Mouse (Mus musculus) A20 (cell line): ENCODE measurements around the gene Pacsin2.
A peak's percentile ranks its signal among the peaks of the same experiment; 100 is the strongest.
"Not testable (repeated sequence)": the region's sequence is repeated elsewhere in the genome, so short reads cannot be mapped to it uniquely, and the experiment has no call there.

Experiments used
- DNase-seq: peaks from one replicate; pipeline ENCODE4 v3.0.0-alpha.2; 2011; ENCODE audit warnings: low read depth, low spot score

The Pacsin2 gene

GRCm38 (mm10) chr15:83375136-83375535 lies 89.3 kb downstream of the Pacsin2 start:
- peak; percentile 58 for DNase-seq

- no peak for DNase-seq
These were observed 90.3 kb downstream of the Pacsin2 start for GRCm38 (mm10) chr15:83374076-83374475.

DNA sequence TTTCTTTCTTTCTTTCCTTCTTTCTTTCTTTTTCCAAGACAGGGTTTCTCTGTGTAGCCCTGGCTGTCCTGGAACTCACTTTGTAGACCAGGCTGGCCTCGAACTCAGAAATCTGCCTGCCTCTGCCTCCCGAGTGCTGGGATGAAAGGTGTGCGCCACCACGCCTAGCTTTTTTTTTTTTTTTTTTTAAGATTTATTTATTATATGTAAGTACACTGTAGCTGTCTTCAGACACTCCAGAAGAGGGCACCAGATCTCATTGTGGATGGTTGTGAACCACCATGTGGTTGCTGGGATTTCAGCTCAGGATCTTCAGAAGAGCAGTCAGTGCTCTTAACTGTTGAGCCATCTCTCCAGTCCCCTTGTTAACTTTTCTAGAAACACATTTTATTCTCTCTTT lies 95.7 kb downstream of the Pacsin2 start:
- not testable (repeated sequence) for DNase-seq

DNA sequence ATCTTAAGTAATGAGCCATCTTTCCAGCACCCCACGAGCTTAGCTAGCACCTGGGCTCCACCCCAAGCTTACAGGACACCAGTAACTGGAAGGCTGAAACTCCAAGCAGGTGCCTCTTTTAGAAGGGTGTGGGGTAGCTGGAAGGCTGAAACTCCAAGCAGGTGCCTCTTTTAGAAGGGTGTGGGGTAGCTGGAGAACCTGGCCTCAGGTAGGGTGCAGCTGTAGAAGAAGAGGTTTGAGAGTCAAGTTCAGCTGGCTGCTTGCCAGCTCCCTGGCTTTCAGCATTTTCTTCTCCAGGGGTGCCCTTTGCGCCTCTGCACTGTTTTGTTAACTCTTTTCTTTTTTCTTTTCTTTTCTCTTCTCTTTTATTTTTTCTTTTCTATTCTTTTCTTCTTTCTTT lies 96.1 kb downstream of the Pacsin2 start:
- peak; percentile 18 for DNase-seq

GRCm38 (mm10) chr15:83366933-83367552 lies 97.4 kb downstream of the Pacsin2 start:
- peak; percentile 91 for DNase-seq

DNA sequence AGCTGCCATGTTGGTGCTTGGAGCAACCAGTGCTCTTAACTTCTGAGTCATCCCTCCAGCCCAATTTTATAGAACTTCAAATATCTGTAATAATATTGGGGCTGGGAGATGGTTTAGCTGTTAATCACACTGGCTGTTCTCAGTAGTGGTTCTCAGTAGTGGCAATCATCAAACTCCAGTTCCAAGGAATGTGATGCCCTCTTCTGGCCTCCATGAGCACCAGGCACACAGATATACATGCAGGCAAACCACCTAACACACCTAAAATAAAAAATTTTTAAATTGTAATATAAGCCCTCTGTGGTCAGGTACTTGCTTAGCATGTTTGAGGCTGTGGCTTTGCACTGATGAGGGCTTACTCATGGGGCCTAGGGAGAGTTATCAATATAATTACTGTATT lies 98.7 kb downstream of the Pacsin2 start:
- DNase-seq, result no peak

GRCm38 (mm10) chr15:83364194-83364593 lies 100.2 kb downstream of the Pacsin2 start:
- no peak for DNase-seq

- DNase-seq, result not testable (repeated sequence)
These were observed 101.6 kb downstream of the Pacsin2 start for GRCm38 (mm10) chr15:83362813-83363212.

GRCm38 (mm10) chr15:83360899-83361298 lies 103.5 kb downstream of the Pacsin2 start:
- not testable (repeated sequence) for DNase-seq

DNA sequence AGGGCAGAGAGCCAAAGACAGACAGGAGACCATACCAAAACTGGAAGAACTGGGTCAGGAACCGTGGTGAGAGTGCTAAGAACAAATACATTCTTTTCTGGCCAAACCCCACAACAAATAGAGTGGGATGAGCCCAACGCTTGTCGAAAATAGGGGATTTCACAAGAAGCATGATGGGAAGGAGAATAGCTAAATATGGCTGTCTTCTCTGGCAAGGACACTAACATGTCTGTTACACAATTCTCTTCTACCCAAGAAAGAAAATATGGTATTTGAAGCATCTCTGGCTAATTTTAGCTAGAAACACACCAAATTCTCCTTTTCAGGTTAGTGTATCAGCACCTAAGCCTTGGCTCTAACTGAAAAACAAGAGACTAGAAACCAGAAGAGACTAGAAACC lies 104.3 kb downstream of the Pacsin2 start:
- no peak for DNase-seq

GRCm38 (mm10) chr15:83358476-83358875 lies 105.9 kb downstream of the Pacsin2 start:
- DNase-seq, result no peak

- no peak for DNase-seq
These were observed 112.9 kb downstream of the Pacsin2 start for GRCm38 (mm10) chr15:83351546-83351945.

DNA sequence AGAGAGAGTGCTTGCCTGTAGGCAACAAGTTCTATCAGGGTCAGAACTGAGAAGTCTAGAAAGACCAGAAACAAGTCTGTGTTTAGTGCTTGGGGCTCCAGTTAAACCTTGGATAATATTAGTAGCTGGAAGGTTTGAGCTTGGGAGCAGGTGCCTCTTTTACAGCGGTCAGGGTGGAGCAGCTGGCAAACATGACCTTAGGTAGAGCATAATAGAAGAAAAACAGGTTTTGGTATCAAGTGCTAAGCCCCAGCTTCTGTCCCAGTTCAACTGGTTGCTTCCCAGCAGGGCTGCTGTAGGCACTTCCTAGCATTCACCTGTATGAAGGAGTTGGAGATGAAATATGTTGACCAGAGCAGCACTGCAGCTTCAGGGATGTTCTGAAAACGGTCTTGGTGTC lies 113.5 kb downstream of the Pacsin2 start:
- no peak for DNase-seq

- DNase-seq, result peak; percentile 94
These were observed 114.3 kb downstream of the Pacsin2 start, which contains the start of gene Arfgap3 for GRCm38 (mm10) chr15:83349954-83350711. Gene Arfgap3 (minus strand): TSS chr15:83350247.

DNA sequence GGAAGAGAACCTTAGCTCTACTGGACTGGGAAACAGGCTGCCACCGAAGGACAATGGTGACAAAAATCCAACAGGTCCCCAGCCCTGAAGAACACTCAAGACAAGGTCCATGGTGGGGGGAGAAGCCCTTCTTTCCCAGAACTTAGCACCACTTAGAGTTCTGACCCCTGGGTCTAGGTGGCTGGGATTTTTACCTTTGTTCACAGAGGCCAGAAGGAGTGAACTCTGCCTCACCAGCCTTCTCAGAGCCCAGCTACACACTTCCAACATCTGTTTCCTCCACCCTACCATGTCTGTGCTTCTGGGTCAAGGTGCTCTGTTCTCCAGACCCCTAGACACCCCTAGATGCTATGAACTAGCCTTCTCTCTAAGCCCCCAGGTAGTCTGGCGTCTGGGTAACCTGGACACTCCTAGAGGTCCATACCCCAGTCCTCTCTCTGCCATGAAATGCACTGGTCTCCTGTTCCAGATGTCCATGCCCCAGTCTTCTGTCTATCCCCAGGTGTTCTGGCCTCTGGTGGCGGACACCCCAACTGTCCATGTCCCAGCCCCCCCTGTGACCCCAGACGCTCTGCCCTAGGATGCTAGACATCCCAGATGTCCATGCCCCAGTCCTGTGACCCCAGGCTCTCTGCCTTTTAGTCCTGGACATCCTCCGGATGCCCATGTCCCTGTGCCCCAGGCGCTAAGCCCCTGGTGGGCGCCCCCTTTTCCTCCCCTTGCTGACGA lies 115.0 kb downstream of the Pacsin2 start:
- DNase-seq, result no peak

- no peak for DNase-seq
These were observed 115.7 kb downstream of the Pacsin2 start for GRCm38 (mm10) chr15:83348747-83349146.

DNA sequence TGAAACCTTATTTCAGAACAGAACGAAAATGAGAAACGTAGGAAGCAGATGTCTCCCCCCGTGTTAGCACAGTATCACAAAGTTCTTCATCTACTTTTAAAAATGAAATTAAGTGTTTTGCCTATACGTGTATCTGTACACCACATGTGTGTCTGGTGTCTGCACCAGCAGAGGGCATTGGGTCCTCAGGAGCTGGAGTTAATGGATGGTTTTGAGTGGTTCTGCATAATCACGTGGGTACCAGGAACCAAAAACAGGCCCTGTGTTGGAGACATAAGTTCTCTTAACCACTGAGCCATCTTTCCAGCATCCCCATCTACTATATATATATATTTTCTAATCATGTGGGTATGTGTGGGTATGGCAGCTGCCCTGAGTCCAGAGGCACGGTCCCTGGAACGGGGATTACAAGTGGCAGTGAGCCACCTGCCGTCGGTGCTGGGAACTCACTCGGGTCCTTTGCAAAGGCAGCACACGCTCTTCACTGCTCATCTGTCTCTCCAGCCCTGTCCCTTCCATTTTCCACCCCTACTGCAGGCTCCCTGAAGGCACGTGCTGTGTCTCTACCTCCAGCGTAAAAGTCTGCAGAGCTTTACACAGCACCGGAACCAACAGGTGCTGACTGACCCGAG lies 118.4 kb downstream of the Pacsin2 start:
- no peak for DNase-seq

DNA sequence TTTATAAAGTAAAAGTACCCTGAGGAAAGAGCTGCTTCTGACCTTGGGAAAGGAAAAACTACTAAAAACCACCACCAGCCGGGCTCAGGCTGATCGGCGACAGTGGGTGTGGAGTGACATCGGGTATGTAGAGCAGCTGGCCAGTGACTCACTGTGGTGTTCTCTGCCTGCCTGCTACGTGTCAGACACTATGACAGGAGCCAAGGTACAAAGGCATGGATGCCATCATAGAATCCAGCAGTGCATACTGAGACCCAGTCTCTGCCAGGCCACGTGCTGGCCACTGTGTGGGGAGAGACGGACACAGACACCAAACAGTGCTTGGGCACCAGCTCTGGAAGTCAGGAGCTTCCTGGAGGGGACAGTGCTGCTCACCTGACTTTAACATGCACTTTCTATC lies 119.5 kb downstream of the Pacsin2 start:
- DNase-seq, result no peak

DNA sequence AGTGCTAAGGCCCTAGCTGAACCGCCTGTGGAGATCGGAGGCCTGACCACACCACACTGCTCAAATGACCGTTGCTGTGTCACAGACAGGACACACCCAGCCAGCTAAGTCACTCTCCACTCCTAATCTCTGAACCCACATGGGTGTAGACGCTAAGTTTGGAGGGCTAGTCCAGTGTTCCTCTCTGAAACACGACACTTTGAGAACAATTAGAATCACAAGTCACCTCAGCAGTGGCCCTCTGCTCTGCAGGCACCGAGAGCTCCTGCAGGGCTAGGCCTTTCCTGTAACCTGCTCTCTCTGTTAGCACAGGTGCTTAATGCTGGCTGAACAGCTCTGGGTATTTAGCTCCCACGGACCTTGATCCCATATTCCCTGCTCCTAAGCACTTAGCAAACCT lies 120.2 kb downstream of the Pacsin2 start:
- DNase-seq, result no peak

DNA sequence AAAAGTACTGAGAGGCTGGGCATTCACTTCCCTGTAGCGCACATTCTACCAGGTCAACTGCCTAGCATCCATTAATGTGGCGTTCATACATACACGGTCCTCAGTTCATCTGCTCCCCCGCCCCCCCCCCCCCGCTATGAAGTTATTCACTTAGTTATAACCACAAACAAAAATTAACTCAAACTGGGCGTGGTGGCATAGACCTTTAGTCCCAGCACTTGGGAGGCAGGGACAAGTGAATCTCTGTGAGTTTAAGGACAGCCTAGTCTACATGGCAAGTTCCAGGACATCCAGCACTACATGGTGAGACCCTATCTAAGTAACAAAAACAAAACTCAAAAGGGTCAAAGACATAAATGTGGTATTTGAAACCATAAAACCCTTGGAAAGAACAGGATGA lies 125.5 kb downstream of the Pacsin2 start:
- no peak for DNase-seq

DNA sequence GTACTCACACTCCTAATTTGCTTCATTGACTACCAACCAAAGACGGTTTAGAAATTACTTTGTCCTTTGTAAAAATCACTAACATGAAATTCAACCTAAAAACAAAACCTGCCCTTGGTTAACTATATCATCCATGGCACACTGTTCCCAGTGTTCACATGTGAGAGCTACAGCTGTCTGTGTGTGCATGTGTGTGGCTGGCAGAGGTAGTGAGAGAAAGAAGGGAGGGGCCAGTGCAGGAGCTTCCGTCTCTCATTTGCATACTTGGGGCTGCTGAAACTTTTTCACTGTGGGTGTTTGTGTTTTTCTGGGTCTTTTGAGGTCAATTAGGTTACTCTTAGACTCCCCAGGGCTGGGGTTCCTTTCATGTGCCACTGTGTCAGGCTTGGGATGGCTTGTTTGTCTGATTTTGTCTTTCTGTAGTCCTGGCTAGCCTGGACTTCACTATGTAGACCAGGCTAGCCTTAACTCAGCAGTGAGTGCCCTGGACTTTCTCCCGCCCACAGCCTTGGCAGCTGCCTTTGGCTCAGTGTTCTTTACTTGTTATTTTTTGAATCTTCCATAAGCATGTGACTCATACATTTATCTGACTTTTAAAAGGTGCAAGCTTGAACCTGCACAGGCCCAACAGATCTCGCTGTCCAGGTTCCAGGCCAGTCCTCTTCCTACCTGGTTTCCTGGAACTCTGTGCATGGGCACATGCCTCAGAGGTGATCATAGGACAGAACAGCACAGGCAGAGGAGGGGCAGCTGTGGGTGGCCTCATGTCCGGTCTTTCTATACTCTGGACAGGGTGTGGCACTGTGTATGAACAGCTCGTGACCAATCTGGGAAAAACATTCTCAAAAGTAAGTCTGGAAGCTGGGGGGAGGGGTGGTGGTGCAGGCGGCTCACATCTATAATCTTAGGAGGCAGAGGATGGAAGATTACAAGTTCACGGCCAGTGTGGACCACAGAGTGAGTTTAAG lies 126.2 kb downstream of the Pacsin2 start:
- DNase-seq, result peak; percentile 78
